Mouse (Mus musculus): ENCODE data around the gene Tgfbr1. TPM values are rescaled to one million over a fixed set of nuclear protein-coding genes. Genes with fewer than 3 reads are reported as not detected.
A peak's percentile ranks its signal among the peaks of the same experiment; 100 is the strongest.

Gene Tgfbr1
- total RNA-seq, 1 experiment from 2014 or later: 34.1 TPM

DNA sequence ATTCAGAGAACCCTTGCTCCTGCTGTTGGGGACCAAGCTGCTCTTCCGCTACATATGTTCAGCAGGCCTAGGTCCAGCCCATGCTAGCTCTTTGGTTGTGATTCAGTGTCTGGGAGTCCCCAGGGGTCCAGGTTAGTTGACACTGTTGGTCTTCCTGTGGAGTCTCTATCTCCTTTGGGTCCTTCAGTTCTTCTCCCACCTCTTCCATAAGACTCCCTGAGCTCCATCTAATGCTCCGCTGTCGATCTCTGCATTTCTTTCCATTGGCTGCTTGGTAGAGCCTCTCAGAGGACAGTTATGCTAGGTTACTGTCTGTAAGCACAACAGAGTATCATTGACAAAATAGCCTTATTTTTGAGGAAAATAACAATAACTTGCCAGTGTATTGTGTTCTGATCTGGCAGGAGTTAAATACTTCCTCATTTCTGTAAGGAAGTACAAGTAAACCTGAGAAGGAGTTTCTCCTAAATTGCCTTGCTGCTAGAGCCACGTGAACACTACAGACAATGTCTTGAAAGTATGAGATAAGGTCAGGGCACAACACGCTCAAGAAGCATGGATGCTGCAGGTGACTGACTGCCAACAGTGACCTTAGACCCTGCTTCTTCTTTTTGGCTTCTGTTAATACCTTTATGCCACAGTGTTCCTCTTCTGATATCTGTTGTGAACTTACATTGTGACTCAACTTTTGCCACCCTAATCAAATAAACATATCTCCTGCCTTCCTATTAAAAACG, 45.1 kb downstream of the Tgfbr1 start:
- ATAC-seq (replicated peaks in 1 of 2; ENCODE audit: insufficient read depth in 1 of 2, low FRiP score in 2 of 2, low TSS enrichment in 1 of 2, low read depth in 1 of 2, poor library complexity in 2 of 2, severe bottlenecking in 2 of 2): 0 out of 4 replicates have a peak, but pooled peaks of 1 of the 2 experiments have one; percentile 32

- ATAC-seq (replicated peaks in 1 of 2; ENCODE audit: insufficient read depth in 1 of 2, low FRiP score in 2 of 2, low TSS enrichment in 1 of 2, low read depth in 1 of 2, poor library complexity in 2 of 2, severe bottlenecking in 2 of 2): peak; percentile 88 to 93
These were observed 46.8 kb downstream of the Tgfbr1 start for GRCm38 (mm10) chr4:47399824-47400223.

DNA sequence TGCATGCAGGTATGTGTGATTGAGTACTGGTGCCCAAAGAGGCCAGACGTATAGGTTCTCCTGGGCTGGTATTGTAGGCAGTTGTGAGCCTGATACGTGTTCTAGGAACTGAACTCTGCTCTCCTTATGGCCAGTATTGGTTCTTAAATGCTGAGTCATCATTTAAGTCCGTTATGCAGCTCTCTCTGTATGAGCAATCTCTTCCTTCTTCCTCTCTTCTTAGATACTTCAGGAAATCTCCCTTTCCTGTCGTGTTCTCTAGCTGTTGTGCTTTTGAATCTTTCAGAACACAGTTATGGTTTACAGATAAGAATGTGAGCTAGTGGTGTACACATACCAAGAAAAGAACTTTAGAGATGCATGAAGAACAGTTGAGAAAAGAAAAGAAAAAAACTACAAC, 47.3 kb downstream of the Tgfbr1 start:
- peak in 1 of 2 experiments; percentile 29; a peak in 1 of 4 replicates for ATAC-seq (replicated peaks in 1 of 2; ENCODE audit: insufficient read depth in 1 of 2, low FRiP score in 2 of 2, low TSS enrichment in 1 of 2, low read depth in 1 of 2, poor library complexity in 2 of 2, severe bottlenecking in 2 of 2)

- ATAC-seq (replicated peaks in 1 of 2; ENCODE audit: insufficient read depth in 1 of 2, low FRiP score in 2 of 2, low TSS enrichment in 1 of 2, low read depth in 1 of 2, poor library complexity in 2 of 2, severe bottlenecking in 2 of 2): no peak
These were observed 49.2 kb downstream of the Tgfbr1 start for GRCm38 (mm10) chr4:47402200-47402599.

- ATAC-seq (replicated peaks in 1 of 2; ENCODE audit: insufficient read depth in 1 of 2, low FRiP score in 2 of 2, low TSS enrichment in 1 of 2, low read depth in 1 of 2, poor library complexity in 2 of 2, severe bottlenecking in 2 of 2): no peak
These were observed 51.5 kb downstream of the Tgfbr1 start for GRCm38 (mm10) chr4:47404536-47404935.

DNA sequence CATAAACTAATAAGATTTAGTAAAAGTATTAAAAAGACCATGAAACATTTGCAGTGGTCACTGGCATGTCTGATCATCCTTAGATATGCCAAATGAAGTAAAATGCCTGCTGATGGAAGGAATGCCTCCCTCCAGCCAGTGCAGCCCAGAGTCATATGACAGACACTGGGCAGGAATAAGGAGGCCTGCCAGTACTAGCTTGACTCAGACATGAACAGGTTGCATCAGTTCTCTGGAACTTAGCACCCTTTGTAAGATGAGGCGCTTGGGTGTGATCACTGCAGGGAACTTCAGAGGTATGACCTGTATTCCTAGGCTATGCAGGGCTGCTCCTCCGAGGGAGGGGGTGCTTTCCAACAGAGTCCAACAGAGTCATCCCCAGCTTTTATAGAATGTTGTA, 54.1 kb downstream of the Tgfbr1 start:
- ATAC-seq (replicated peaks in 1 of 2; ENCODE audit: insufficient read depth in 1 of 2, low FRiP score in 2 of 2, low TSS enrichment in 1 of 2, low read depth in 1 of 2, poor library complexity in 2 of 2, severe bottlenecking in 2 of 2): no peak

- no peak for ATAC-seq (replicated peaks in 1 of 2; ENCODE audit: insufficient read depth in 1 of 2, low FRiP score in 2 of 2, low TSS enrichment in 1 of 2, low read depth in 1 of 2, poor library complexity in 2 of 2, severe bottlenecking in 2 of 2)
These were observed 64.8 kb downstream of the Tgfbr1 start for GRCm38 (mm10) chr4:47417871-47418270.

GRCm38 (mm10) chr4:47419268-47419973, 66.4 kb downstream of the Tgfbr1 start:
- ATAC-seq (replicated peaks in 1 of 2; ENCODE audit: insufficient read depth in 1 of 2, low FRiP score in 2 of 2, low TSS enrichment in 1 of 2, low read depth in 1 of 2, poor library complexity in 2 of 2, severe bottlenecking in 2 of 2): no peak

GRCm38 (mm10) chr4:47420191-47420590, 67.2 kb downstream of the Tgfbr1 start:
- no peak for ATAC-seq (replicated peaks in 1 of 2; ENCODE audit: insufficient read depth in 1 of 2, low FRiP score in 2 of 2, low TSS enrichment in 1 of 2, low read depth in 1 of 2, poor library complexity in 2 of 2, severe bottlenecking in 2 of 2)

- ATAC-seq (replicated peaks in 1 of 2; ENCODE audit: insufficient read depth in 1 of 2, low FRiP score in 2 of 2, low TSS enrichment in 1 of 2, low read depth in 1 of 2, poor library complexity in 2 of 2, severe bottlenecking in 2 of 2): no peak
These were observed 69.2 kb downstream of the Tgfbr1 start for GRCm38 (mm10) chr4:47422194-47422593.

DNA sequence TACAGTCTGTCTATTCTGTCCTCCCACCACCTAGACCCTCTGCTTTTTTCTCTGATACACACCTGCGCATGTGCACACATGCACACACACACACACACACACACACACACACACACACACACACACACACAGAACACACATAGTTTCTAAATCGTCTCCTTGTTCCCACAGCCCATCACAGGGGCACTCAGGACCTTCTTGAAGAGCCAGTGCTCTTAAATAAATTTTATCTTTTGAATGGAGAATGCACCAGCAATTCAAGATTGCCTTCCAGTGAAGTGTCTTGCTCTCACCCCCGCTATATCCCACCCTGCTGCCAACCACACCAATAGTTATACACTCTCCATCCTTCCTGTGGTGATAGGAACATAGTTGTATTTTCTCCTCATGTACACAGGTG, 69.9 kb downstream of the Tgfbr1 start:
- ATAC-seq (replicated peaks in 1 of 2; ENCODE audit: insufficient read depth in 1 of 2, low FRiP score in 2 of 2, low TSS enrichment in 1 of 2, low read depth in 1 of 2, poor library complexity in 2 of 2, severe bottlenecking in 2 of 2): no peak

GRCm38 (mm10) chr4:47424376-47424775, 71.4 kb downstream of the Tgfbr1 start:
- no peak for ATAC-seq (replicated peaks in 1 of 2; ENCODE audit: insufficient read depth in 1 of 2, low FRiP score in 2 of 2, low TSS enrichment in 1 of 2, low read depth in 1 of 2, poor library complexity in 2 of 2, severe bottlenecking in 2 of 2)

- ATAC-seq (replicated peaks in 1 of 2; ENCODE audit: insufficient read depth in 1 of 2, low FRiP score in 2 of 2, low TSS enrichment in 1 of 2, low read depth in 1 of 2, poor library complexity in 2 of 2, severe bottlenecking in 2 of 2): peak; percentile 31 to 52; a peak in 2 of 4 replicates
These were observed 72.3 kb downstream of the Tgfbr1 start for GRCm38 (mm10) chr4:47425247-47425830.

GRCm38 (mm10) chr4:47427606-47428005, 74.6 kb downstream of the Tgfbr1 start:
- ATAC-seq (replicated peaks in 1 of 2; ENCODE audit: insufficient read depth in 1 of 2, low FRiP score in 2 of 2, low TSS enrichment in 1 of 2, low read depth in 1 of 2, poor library complexity in 2 of 2, severe bottlenecking in 2 of 2): no peak

DNA sequence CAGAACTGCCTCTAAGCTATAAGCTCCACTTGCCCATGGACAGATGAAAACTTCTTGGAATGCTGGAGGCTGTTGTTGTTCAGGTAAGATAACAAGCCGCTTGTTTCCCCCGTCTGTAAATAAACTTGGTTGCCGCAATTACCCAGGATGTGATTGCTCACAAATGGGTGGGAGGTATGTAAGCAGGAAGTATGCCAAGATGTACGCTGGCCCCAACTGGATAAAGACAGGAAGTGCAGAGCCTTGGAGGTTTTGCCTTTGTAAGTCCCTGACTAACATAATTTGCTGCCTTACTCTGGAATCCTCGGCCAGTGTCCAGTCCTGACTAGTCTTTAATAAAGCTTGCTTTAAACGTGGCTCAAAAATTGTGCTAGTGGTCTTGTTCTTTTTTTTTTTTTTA, 77.5 kb downstream of the Tgfbr1 start:
- ATAC-seq (replicated peaks in 1 of 2; ENCODE audit: insufficient read depth in 1 of 2, low FRiP score in 2 of 2, low TSS enrichment in 1 of 2, low read depth in 1 of 2, poor library complexity in 2 of 2, severe bottlenecking in 2 of 2): no peak

- no peak for ATAC-seq (replicated peaks in 1 of 2; ENCODE audit: insufficient read depth in 1 of 2, low FRiP score in 2 of 2, low TSS enrichment in 1 of 2, low read depth in 1 of 2, poor library complexity in 2 of 2, severe bottlenecking in 2 of 2)
These were observed 78.1 kb downstream of the Tgfbr1 start for GRCm38 (mm10) chr4:47431081-47431480.

- no peak for ATAC-seq (replicated peaks in 1 of 2; ENCODE audit: insufficient read depth in 1 of 2, low FRiP score in 2 of 2, low TSS enrichment in 1 of 2, low read depth in 1 of 2, poor library complexity in 2 of 2, severe bottlenecking in 2 of 2)
These were observed 79.7 kb downstream of the Tgfbr1 start for GRCm38 (mm10) chr4:47432766-47433165.

DNA sequence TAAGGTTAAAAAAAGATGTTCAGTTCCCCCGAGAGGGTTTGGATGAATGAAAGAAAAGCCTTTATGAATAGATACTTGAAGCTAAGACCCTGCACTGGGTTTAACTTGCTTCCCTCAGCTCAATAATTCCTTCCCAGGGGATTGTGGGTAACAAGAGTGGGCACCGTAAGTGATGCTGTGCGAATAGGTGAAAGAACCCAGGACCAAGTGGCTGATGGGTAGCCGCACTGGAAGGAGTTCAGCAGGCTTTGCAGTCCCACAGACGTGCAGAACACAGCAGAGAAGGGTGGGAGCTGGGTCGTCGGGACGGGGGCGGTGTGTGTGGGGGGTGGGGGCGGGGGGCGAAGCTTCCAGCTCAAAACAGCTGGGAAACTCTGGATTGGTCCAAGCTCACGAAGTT, 82.1 kb downstream of the Tgfbr1 start:
- no peak for ATAC-seq (replicated peaks in 1 of 2; ENCODE audit: insufficient read depth in 1 of 2, low FRiP score in 2 of 2, low TSS enrichment in 1 of 2, low read depth in 1 of 2, poor library complexity in 2 of 2, severe bottlenecking in 2 of 2)

Data from hematopoietic stem cell, adult 5-6 weeks (primary cell).